Mouse (Mus musculus) hindbrain, embryonic 14.5 days (tissue): ENCODE data around the gene Cfap126. TPM values are rescaled to one million over a fixed set of nuclear protein-coding genes. Genes with fewer than 3 reads are reported as not detected.
"Not testable (repeated sequence)": the region's sequence is repeated elsewhere in the genome, so short reads cannot be mapped to it uniquely, and the experiment has no call there.

ENCODE experiments used
- ATAC-seq: fragments of 200-750 bp; cut with Nextera tagmentation; 2 replicates; pipeline ENCODE4 v1.8.0; 2017; ENCODE audit warnings: moderate number of reproducible peaks, mild to moderate bottlenecking, moderate TSS enrichment, moderate library complexity; ENCODE audit not compliant: low FRiP score
- DNase-seq: peaks from one replicate; pipeline ENCODE4 v3.0.0-alpha.2; 2015; ENCODE audit warnings: low spot score
- H3K27ac ChIP-seq: fragments of 300-500 bp; sonication (generic); 2 replicates; pipeline ENCODE4 v1.5.1; 2014; ENCODE audit warnings: mild to moderate bottlenecking, moderate library complexity
- H3K27me3 ChIP-seq: fragments of 300-500 bp; sonication (generic); 2 replicates; pipeline ENCODE4 v1.6.1; 2014; ENCODE audit warnings: mild to moderate bottlenecking, low read length, mixed read lengths; ENCODE audit not compliant: control insufficient read depth, insufficient read depth
- H3K36me3 ChIP-seq: fragments of 300-500 bp; sonication (generic); replicated peaks from 2 replicates; pipeline ENCODE4 v1.6.1; 2014; ENCODE audit not compliant: control insufficient read depth, insufficient read depth
- H3K4me1 ChIP-seq: fragments of 300-500 bp; sonication (generic); replicated peaks from 2 replicates; pipeline ENCODE4 v1.6.1; 2014; ENCODE audit warnings: antibody characterized with exemption, low read length, mixed read lengths; ENCODE audit not compliant: control insufficient read depth, insufficient read depth
- H3K4me2 ChIP-seq: fragments of 300-500 bp; sonication (generic); replicated peaks from 2 replicates; pipeline ENCODE4 v1.6.1; 2014; ENCODE audit warnings: mild to moderate bottlenecking, moderate library complexity
- H3K4me3 ChIP-seq: fragments of 300-500 bp; sonication (generic); replicated peaks from 2 replicates; pipeline ENCODE4 v1.5.1; 2014; ENCODE audit warnings: mild to moderate bottlenecking, low read length
- H3K9ac ChIP-seq: fragments of 300-500 bp; sonication (generic); 2 replicates; pipeline ENCODE4 v1.6.1; 2014
- H3K9me3 ChIP-seq: fragments of 300-500 bp; sonication (generic); 2 replicates; pipeline ENCODE4 v1.6.1; 2016; ENCODE audit warnings: low read length; ENCODE audit not compliant: control insufficient read depth
- WGBS: fragments of 180-500 bp; shearing (Covaris S2); extraction: QIAGEN DNeasy Blood & Tissue Kit; methylation state at CpG from one replicate; pipeline ENCODE4 v1.1.7; 2014; 5-methylcytosine and 5-hydroxymethylcytosine counted together
- polyA plus RNA-seq: library from polyadenylated mRNA; unstranded; fragments of >200 nt; fragmentation: Nextera tagmentation; extraction: Ambion mirVana; gene quantifications from 2 replicates; pipeline ENCODE4 v1.2.1, GENCODE M21; 2014

The Cfap126 gene
- polyA plus RNA-seq = 11.7 and 20.3 TPM in 2 replicates

- DNase-seq (peak; percentile 28), ATAC-seq (0 out of 2 replicates have a peak, but pooled peaks have one; percentile 6)
- peak within 1 kb of the TSS; percentile 38 for H3K4me3 ChIP-seq
- 0% methylated on average over 24 of the region's 24 CpGs for WGBS
- H3K27ac ChIP-seq = peak within 1 kb of the TSS; percentile 56
- no peaks in the 10 kb centered on the region for H3K27me3 ChIP-seq
- no peaks in the 10 kb centered on the region for H3K9me3 ChIP-seq
- H3K36me3 ChIP-seq = no peaks in the 10 kb centered on the region
- peak within 1 kb of the TSS; percentile 61 for H3K9ac ChIP-seq
- H3K4me2 ChIP-seq = peak within 1 kb of the TSS; percentile 81
- peaks cover 5% of the 10 kb centered on the region; the same call in 1 of the 2 replicates for H3K4me1 ChIP-seq
Observed at GRCm38 (mm10) chr1:171113873-171114299, at the start of gene Cfap126. Gene Cfap126, plus strand, starts transcription at chr1:171113918.

- peak; percentile 47 for ATAC-seq
- 2% methylated on average over 41 of the region's 75 CpGs for WGBS
- H3K4me2 ChIP-seq = peak within 1 kb of the TSS; percentile 41
Observed at GRCm38 (mm10) chr1:171064491-171065242, 49.1 kb upstream of the Cfap126 start, which contains the start of gene Fcgr3. Gene Fcgr3, minus strand, starts transcription at chr1:171064935.

GRCm38 (mm10) chr1:171065243-171065587 is 48.5 kb upstream of the Cfap126 start:
- WGBS = under 1% methylated on average over 17 of the region's 35 CpGs
- peak overlapping the region; percentile 18 for H3K4me3 ChIP-seq
- peaks cover 39% of the 10 kb centered on the region for H3K27me3 ChIP-seq

More at GRCm38 (mm10) chr1:171064491-171065242, 49.1 kb upstream of the Cfap126 start, which contains the start of gene Fcgr3:
- H3K4me1 ChIP-seq, H3K36me3 ChIP-seq, H3K27ac ChIP-seq, H3K9ac ChIP-seq, H3K9me3 ChIP-seq: not testable (repeated sequence)
- peak; percentile 69 for DNase-seq
- Histone ChIP-seq H3K4me3 (peak within 1 kb of the TSS; percentile 20), H3K27me3 (peaks cover 35% of the 10 kb centered on the region)

DNA sequence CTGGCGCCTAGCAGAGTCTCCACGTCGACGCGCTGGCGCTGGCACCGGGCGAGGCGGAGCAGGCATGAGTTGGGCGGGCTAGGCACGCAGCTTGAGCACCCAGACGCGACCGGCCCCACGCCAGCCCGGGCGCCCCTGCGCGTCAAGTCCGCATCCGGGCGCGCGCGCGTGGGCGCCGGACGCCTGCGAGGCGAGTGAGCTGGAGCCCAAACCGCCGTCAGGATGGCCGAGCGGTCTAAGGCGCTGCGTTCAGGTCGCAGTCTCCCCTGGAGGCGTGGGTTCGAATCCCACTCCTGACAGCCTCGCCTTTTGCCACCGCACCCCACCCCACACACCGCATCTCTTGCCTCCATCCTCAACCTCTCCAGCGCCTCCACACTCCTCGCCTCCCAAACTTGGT is 48.0 kb upstream of the Cfap126 start:
- 8% methylated on average over 26 of the region's 45 CpGs for WGBS
- Histone ChIP-seq H3K4me3 (peak overlapping the region; percentile 19; the same call in 1 of the 2 replicates), H3K4me2 (peak overlapping the region; percentile 41), H3K27me3 (peaks cover 40% of the 10 kb centered on the region)
- DNase-seq, H3K9me3 ChIP-seq, H3K9ac ChIP-seq, H3K27ac ChIP-seq, H3K36me3 ChIP-seq, H3K4me1 ChIP-seq: not testable (repeated sequence)
- peak; percentile 18 for ATAC-seq

More at GRCm38 (mm10) chr1:171065243-171065587, 48.5 kb upstream of the Cfap126 start:
- DNase-seq, H3K27ac ChIP-seq, H3K36me3 ChIP-seq, H3K9ac ChIP-seq, H3K9me3 ChIP-seq, H3K4me1 ChIP-seq: not testable (repeated sequence)
- peak overlapping the region; percentile 30; the same call in 1 of the 2 replicates for H3K4me2 ChIP-seq
- ATAC-seq = peak; percentile 48

- not testable (repeated sequence) for H3K36me3 ChIP-seq, H3K9me3 ChIP-seq, H3K9ac ChIP-seq, H3K27ac ChIP-seq, H3K4me3 ChIP-seq, H3K4me1 ChIP-seq, H3K4me2 ChIP-seq, DNase-seq
- peaks cover 44% of the 10 kb centered on the region for H3K27me3 ChIP-seq
- 26% methylated on average over 2 of the region's 10 CpGs for WGBS
- ATAC-seq = peak; percentile 5; the same call in 1 of the 2 replicates
Observed at GRCm38 (mm10) chr1:171066583-171066982, 47.1 kb upstream of the Cfap126 start.

GRCm38 (mm10) chr1:171067928-171068327 is 45.8 kb upstream of the Cfap126 start:
- 47% methylated on average over 5 of the region's 5 CpGs for WGBS
- H3K4me2 ChIP-seq, H3K4me1 ChIP-seq, DNase-seq, H3K36me3 ChIP-seq, H3K4me3 ChIP-seq, ATAC-seq, H3K9ac ChIP-seq, H3K27ac ChIP-seq, H3K9me3 ChIP-seq: not testable (repeated sequence)
- H3K27me3 ChIP-seq = peaks cover 41% of the 10 kb centered on the region

DNA sequence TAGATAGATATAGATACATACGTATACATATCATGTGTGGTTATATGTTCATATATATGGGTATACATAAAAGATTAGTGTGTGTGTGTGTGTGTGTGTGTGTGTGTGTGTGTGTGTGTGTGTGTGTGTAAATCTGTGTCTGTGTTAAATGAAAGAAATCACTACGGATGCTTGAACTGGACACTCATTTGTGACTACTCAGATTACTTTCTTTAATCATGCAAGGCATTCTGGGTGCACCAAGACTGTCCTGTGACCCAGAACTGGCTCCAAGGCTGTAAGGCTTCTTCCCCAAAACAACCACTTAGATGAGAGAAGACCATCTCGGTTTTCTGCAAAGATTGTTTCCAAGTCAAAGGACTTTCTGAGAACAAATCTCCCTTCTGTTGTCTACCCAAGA is 44.2 kb upstream of the Cfap126 start:
- not testable (repeated sequence) for DNase-seq, H3K9ac ChIP-seq, ATAC-seq, H3K27ac ChIP-seq, H3K4me3 ChIP-seq, H3K36me3 ChIP-seq, H3K4me1 ChIP-seq, H3K9me3 ChIP-seq, H3K4me2 ChIP-seq
- H3K27me3 ChIP-seq = peaks cover 38% of the 10 kb centered on the region
- WGBS = 66% methylated on average over 3 of the region's 3 CpGs

DNA sequence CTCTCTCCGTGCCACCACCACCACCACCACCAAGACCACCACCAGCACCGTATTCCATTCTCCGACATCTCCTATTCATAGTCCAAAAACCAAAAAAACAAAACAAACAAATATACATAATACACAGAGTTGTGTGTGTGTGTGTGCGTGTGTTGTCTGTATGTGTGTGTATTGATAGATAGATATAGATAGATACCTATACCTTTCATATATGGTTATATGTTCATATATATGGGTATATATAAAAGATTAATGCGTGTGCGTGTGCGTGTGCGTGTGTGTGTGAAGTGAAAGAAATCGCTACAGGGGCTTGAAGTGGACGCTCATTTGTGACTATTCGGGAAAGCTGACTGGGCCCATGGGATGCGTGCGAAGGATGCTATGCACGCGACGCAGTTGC is 42.8 kb upstream of the Cfap126 start:
- peak; percentile 36 for DNase-seq

DNA sequence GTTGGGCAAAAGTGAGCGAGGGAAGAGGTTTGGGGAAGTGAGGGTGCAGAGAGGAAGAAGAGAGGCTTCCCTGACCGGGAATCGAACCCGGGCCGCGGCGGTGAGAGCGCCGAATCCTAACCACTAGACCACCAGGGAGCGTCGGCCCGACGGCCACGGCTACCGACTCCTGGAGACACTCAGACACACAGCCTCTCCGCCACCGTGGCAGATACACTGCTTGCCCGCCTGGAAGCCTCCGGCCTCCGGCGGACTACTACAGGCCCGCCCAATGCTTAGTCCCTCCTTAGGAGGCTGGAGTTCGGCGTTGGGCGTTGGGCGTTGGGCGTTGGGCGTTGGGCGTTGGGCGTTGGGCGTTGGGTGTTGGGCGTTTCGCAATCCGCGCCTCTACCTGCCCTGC is 42.0 kb upstream of the Cfap126 start:
- H3K27ac ChIP-seq, H3K4me1 ChIP-seq, H3K9me3 ChIP-seq, H3K36me3 ChIP-seq, H3K4me3 ChIP-seq, DNase-seq, H3K4me2 ChIP-seq, H3K9ac ChIP-seq: not testable (repeated sequence)
- H3K27me3 ChIP-seq = peaks cover 26% of the 10 kb centered on the region
- ATAC-seq = peak; percentile 16
- no CpG with 5 or more reads among the region's 35 CpGs for WGBS

More for the DNA sequence above, 42.8 kb upstream of the Cfap126 start:
- H3K9ac ChIP-seq, H3K4me3 ChIP-seq, H3K9me3 ChIP-seq, H3K4me1 ChIP-seq, ATAC-seq, H3K4me2 ChIP-seq, H3K36me3 ChIP-seq, H3K27ac ChIP-seq: not testable (repeated sequence)
- WGBS = 21% methylated on average over 11 of the region's 16 CpGs
- H3K27me3 ChIP-seq = peaks cover 30% of the 10 kb centered on the region
